Mouse (Mus musculus) intestine, embryonic 15.5 days (tissue): ENCODE data around the gene Klhl34. TPM values are rescaled to one million over a fixed set of nuclear protein-coding genes. Genes with fewer than 3 reads are reported as not detected.

Source experiments
- ATAC-seq: fragments of 200-750 bp; cut with Nextera tagmentation; 2 replicates; pipeline ENCODE4 v1.8.0; 2017; ENCODE audit warnings: moderate TSS enrichment, moderate library complexity
- H3K27ac ChIP-seq: fragments of 300-500 bp; sonication (generic); 2 replicates; pipeline ENCODE4 v1.5.1; 2015; ENCODE audit warnings: mild to moderate bottlenecking, inconsistent platforms
- H3K27me3 ChIP-seq: fragments of 300-500 bp; sonication (generic); replicated peaks from 2 replicates; pipeline ENCODE4 v1.6.1; 2015; ENCODE audit warnings: inconsistent platforms
- H3K36me3 ChIP-seq: fragments of 300-500 bp; sonication (generic); 2 replicates; pipeline ENCODE4 v1.6.1; 2015; ENCODE audit warnings: inconsistent platforms
- H3K4me1 ChIP-seq: fragments of 300-500 bp; sonication (generic); replicated peaks from 2 replicates; pipeline ENCODE4 v1.6.1; 2015; ENCODE audit warnings: inconsistent platforms
- H3K4me2 ChIP-seq: fragments of 300-500 bp; sonication (generic); replicated peaks from 2 replicates; pipeline ENCODE4 v1.6.1; 2015; ENCODE audit warnings: mild to moderate bottlenecking, inconsistent platforms
- H3K4me3 ChIP-seq: fragments of 300-500 bp; sonication (generic); replicated peaks from 2 replicates; pipeline ENCODE4 v1.5.1; 2015; ENCODE audit warnings: inconsistent platforms
- H3K9ac ChIP-seq: fragments of 300-500 bp; sonication (generic); 2 replicates; pipeline ENCODE4 v1.6.1; 2015; ENCODE audit warnings: inconsistent platforms
- H3K9me3 ChIP-seq: fragments of 300-500 bp; sonication (generic); 2 replicates; pipeline ENCODE4 v1.6.1; 2016; ENCODE audit warnings: inconsistent platforms
- WGBS: fragments of 180-500 bp; shearing (Covaris S2); methylation state at CpG from one replicate; pipeline ENCODE4 v1.1.7; 2015; 5-methylcytosine and 5-hydroxymethylcytosine counted together
- polyA plus RNA-seq: library from polyadenylated mRNA; unstranded; fragments of >200 nt; fragmentation: Nextera tagmentation; extraction: Ambion mirVana; gene quantifications from 2 replicates; pipeline ENCODE4 v1.2.1, GENCODE M21; 2015

Gene Klhl34
- polyA plus RNA-seq = 0.14 and 0.16 TPM in 2 replicates

DNA sequence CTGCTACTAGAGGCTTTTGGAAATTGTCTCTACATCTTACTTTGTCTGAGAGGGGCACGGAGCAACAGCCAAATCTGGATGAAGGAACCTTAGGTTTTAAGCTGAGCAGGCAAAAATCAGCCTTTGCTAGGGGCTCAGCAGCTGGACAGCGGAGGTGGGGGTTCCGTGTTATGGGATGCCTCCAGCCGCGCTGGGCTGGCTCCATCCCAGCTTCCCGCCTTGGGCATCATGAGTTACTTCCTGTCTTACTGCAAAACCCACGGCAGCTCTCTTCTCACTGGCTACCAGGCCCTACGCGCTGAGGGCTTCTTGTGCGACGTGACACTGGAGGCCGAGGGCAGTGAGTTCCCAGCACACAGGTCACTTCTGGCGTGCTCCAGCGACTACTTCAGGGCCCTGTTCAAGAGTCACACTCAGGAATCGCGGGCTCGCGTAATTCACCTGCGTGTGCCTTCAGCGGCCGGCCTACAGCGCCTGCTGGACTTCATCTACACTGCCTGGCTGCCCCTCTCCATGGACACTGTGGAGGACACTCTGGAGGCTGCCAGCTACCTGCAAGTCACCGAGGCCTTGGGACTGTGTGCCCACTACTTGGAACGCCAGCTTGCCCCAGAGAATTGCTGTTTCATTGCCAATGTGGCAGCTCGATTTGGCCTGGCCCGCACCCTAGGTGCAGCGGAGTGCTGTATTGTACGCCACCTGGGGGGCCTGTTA is at the start of gene Klhl34:
TSS of gene Klhl34 (plus strand) at position 229 of the 714 bp plus-strand sequence.
- H3K27ac ChIP-seq = no peak within 1 kb of the TSS
- WGBS = 46% methylated on average over 28 of the region's 28 CpGs
- H3K27me3 ChIP-seq = peaks cover 5% of the 10 kb centered on the region; the same call in 1 of the 2 replicates
- H3K36me3 ChIP-seq = no peaks in the 10 kb centered on the region
- no peaks in the 10 kb centered on the region for H3K4me1 ChIP-seq
- peak within 1 kb of the TSS; percentile 19; the same call in 1 of the 2 replicates for H3K4me3 ChIP-seq
- peak within 1 kb of the TSS; percentile 62 for H3K4me2 ChIP-seq
- peak; percentile 43; the same call in 1 of the 2 replicates for ATAC-seq
- H3K9ac ChIP-seq = no peak within 1 kb of the TSS
- H3K9me3 ChIP-seq = no peaks in the 10 kb centered on the region

DNA sequence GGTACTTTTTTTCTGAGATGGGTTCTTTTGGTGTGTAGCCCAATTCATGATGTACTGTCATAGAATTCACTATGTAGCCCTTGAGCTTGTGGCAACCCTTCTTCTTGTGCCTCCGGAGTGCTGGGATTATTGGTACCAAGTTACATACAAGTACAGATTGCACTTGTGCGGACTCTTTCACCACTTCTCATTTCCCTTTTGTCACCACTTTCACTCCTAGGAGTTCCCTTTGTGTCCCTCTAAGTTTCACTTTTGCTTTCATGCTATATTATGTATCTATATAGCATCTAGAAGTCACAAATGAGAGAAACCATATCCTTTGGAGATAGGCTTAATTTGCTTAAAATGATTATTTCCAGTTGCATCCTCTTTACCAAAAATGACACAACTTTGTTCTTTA is 16.6 kb upstream of the Klhl34 start:
- WGBS = 90% methylated on average over 2 of the region's 2 CpGs
- Histone ChIP-seq H3K27me3 (no peaks in the 10 kb centered on the region), H3K9me3 (no peaks in the 10 kb centered on the region), H3K36me3 (no peaks in the 10 kb centered on the region), H3K4me2 (no peak overlapping the region), H3K4me1 (no peaks in the 10 kb centered on the region), H3K4me3 (no peak overlapping the region), H3K27ac (no peak overlapping the region), H3K9ac (no peak overlapping the region)
- no peak for ATAC-seq

GRCm38 (mm10) chrX:157809721-157810120 is 8.5 kb upstream of the Klhl34 start:
- Histone ChIP-seq H3K4me3 (no peak overlapping the region), H3K4me1 (no peaks in the 10 kb centered on the region), H3K9me3 (no peaks in the 10 kb centered on the region), H3K27ac (no peak overlapping the region), H3K9ac (no peak overlapping the region), H3K36me3 (no peaks in the 10 kb centered on the region), H3K4me2 (no peak overlapping the region), H3K27me3 (no peaks in the 10 kb centered on the region)
- WGBS = 63% methylated on average over 1 of the region's 1 CpGs
- no peak for ATAC-seq

DNA sequence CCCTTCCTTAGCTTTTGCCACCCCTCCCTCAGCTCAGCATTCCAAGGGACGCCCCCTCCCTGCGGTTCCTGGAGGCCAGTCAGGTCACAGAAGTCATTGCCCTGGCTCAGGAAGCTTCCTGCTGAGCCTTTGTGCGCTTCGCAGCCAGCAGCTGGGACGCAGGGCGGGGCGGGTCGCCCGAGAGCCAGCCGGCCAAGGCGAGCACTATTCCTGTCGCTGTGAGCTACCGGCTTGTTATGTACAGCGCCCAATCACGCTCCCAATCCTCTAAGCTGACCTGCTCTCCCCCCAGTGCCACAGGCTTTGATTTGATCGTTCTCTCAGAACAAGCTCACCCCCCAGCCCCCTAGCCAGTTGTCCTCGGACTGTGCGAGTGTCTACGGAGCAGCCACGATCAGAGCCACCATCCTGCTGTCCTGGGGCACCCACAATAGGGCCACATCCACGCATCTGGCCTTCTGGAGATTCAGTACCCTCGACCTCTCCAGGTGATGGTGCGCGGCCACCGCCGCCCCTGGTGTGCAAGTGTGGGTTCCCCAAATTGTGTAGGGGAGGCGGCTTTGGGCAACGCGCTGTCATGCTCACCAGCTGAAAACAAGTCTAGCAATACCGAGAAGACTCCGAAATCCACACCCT is 546 bp upstream of the Klhl34 start:
- H3K9ac ChIP-seq = no peak overlapping the region
- no peaks in the 10 kb centered on the region for H3K9me3 ChIP-seq
- peak overlapping the region; percentile 19; the same call in 1 of the 2 replicates for H3K4me3 ChIP-seq
- peak overlapping the region; percentile 62 for H3K4me2 ChIP-seq
- H3K27me3 ChIP-seq = peaks cover 5% of the 10 kb centered on the region; the same call in 1 of the 2 replicates
- no peaks in the 10 kb centered on the region for H3K4me1 ChIP-seq
- 24% methylated on average over 31 of the region's 31 CpGs for WGBS
- H3K36me3 ChIP-seq = no peaks in the 10 kb centered on the region
- H3K27ac ChIP-seq = no peak overlapping the region
- ATAC-seq = peak; percentile 55

GRCm38 (mm10) chrX:157818921-157819260 is 656 bp downstream of the Klhl34 start:
- Histone ChIP-seq H3K4me2 (no peak overlapping the region), H3K27me3 (peaks cover 5% of the 10 kb centered on the region; the same call in 1 of the 2 replicates), H3K9me3 (no peaks in the 10 kb centered on the region), H3K4me1 (no peaks in the 10 kb centered on the region), H3K4me3 (no peak overlapping the region), H3K27ac (no peak overlapping the region), H3K36me3 (no peaks in the 10 kb centered on the region), H3K9ac (no peak overlapping the region)
- 86% methylated on average over 13 of the region's 13 CpGs for WGBS
- ATAC-seq = no peak

- Histone ChIP-seq H3K4me3 (no peak overlapping the region), H3K4me2 (no peak overlapping the region), H3K27ac (no peak overlapping the region), H3K4me1 (no peaks in the 10 kb centered on the region), H3K9ac (no peak overlapping the region), H3K9me3 (no peaks in the 10 kb centered on the region), H3K36me3 (no peaks in the 10 kb centered on the region), H3K27me3 (no peaks in the 10 kb centered on the region)
- WGBS = 83% methylated on average over 4 of the region's 4 CpGs
- no peak for ATAC-seq
Measured at GRCm38 (mm10) chrX:157829983-157830382, 11.7 kb downstream of the Klhl34 start.

Other genes starting within 250 kb of the Klhl34 start
- gene Yy2, start 249.4 kb upstream of the Klhl34 start, polyA plus RNA-seq = 2.7 and 4.5 TPM in 2 replicates
- gene Mbtps2, start 219.7 kb upstream of the Klhl34 start, polyA plus RNA-seq = 19.8 and 21.4 TPM in 2 replicates
- 1.5 and 1.7 TPM in 2 replicates for gene Smpx, start 119.5 kb upstream of the Klhl34 start, polyA plus RNA-seq
- gene Cnksr2, start 224.9 kb downstream of the Klhl34 start, polyA plus RNA-seq = 0.72 TPM in 2 replicates